Mouse (Mus musculus): ENCODE data around the gene Gm45062.

- TF ChIP-seq CTCF (conservative IDR thresholded peaks at IDR 0.05 in 1 of 2, IDR thresholded peaks at IDR 0.05 in 1 of 2; ENCODE audit: low read depth in 2 of 2, low read length in 2 of 2) (no peak), NRF1 (IDR thresholded peaks at IDR 0.05; ENCODE audit: low read depth, low read length) (no peak), KAT2A (IDR thresholded peaks at IDR 0.05; ENCODE audit: insufficient replicate concordance, low read length) (no peak), RCOR1 (conservative IDR thresholded peaks at IDR 0.05; ENCODE audit: low read depth, low read length) (no peak), POLR2A (IDR thresholded peaks at IDR 0.05; ENCODE audit: low read depth, low read length) (no peak), JUND (conservative IDR thresholded peaks at IDR 0.05; ENCODE audit: low read depth, low read length) (no peak), ZMIZ1 (IDR thresholded peaks at IDR 0.05; ENCODE audit: low read depth, low read length) (no peak), POLR2AphosphoS2 (IDR thresholded peaks at IDR 0.05; ENCODE audit: low read depth, low read length) (no peak), ZNF384 (IDR thresholded peaks at IDR 0.05; ENCODE audit: low read depth, low read length) (no peak), GABPA (IDR thresholded peaks at IDR 0.05; ENCODE audit: insufficient replicate concordance, low read depth, low read length) (no peak), ZC3H11A (IDR thresholded peaks at IDR 0.05; ENCODE audit: low read depth, low read length) (no peak), EP300 (IDR thresholded peaks at IDR 0.05; ENCODE audit: low read length) (no peak), SIN3A (IDR thresholded peaks at IDR 0.05; ENCODE audit: low read length) (no peak)
Measured at GRCm38 (mm10) chr6:8545780-8546179, 286.5 kb downstream of the Gm45062 start.
